Mouse (Mus musculus) MN1 (cell line): ENCODE results near the gene H2-Q1.
A peak's percentile ranks its signal among the peaks of the same experiment; 100 is the strongest.
"Not testable (repeated sequence)": the region's sequence is repeated elsewhere in the genome, so short reads cannot be mapped to it uniquely, and the experiment has no call there.

ENCODE experiments used
- DNase-seq: peaks from one replicate; pipeline ENCODE4 v3.0.0-alpha.2; 2016; ENCODE audit warnings: low spot score

Gene H2-Q1

GRCm38 (mm10) chr17:35320327-35321081, at the start of gene H2-Q1:
TSS of gene H2-Q1 (plus strand) at chr17:35320405.
- DNase-seq, result no peak

GRCm38 (mm10) chr17:35272249-35272648, 48.0 kb upstream of the H2-Q1 start:
- DNase-seq, result no peak

GRCm38 (mm10) chr17:35274770-35275169, 45.4 kb upstream of the H2-Q1 start:
- peak; percentile 88 for DNase-seq

- no peak for DNase-seq
These were observed 43.8 kb upstream of the H2-Q1 start for GRCm38 (mm10) chr17:35276304-35276864.

- no peak for DNase-seq
These were observed 42.2 kb upstream of the H2-Q1 start for GRCm38 (mm10) chr17:35278049-35278448.

GRCm38 (mm10) chr17:35278957-35279688, 41.1 kb upstream of the H2-Q1 start:
- DNase-seq, result no peak

- DNase-seq, result no peak
These were observed 39.9 kb upstream of the H2-Q1 start for GRCm38 (mm10) chr17:35280276-35280675.

- DNase-seq, result no peak
These were observed 34.8 kb upstream of the H2-Q1 start for GRCm38 (mm10) chr17:35285431-35285830.

GRCm38 (mm10) chr17:35295796-35296195, 24.4 kb upstream of the H2-Q1 start:
- DNase-seq, result peak; percentile 64

GRCm38 (mm10) chr17:35300261-35300945, 19.8 kb upstream of the H2-Q1 start:
- not testable (repeated sequence) for DNase-seq

- DNase-seq, result peak; percentile 81
These were observed 18.5 kb upstream of the H2-Q1 start for GRCm38 (mm10) chr17:35301645-35302258.

- no peak for DNase-seq
These were observed 16.9 kb upstream of the H2-Q1 start for GRCm38 (mm10) chr17:35303271-35303670.

- no peak for DNase-seq
These were observed 16.4 kb upstream of the H2-Q1 start for GRCm38 (mm10) chr17:35303756-35304350.

GRCm38 (mm10) chr17:35304478-35304877, 15.7 kb upstream of the H2-Q1 start:
- no peak for DNase-seq

- DNase-seq, result not testable (repeated sequence)
These were observed 15.3 kb upstream of the H2-Q1 start for GRCm38 (mm10) chr17:35304921-35305320.

GRCm38 (mm10) chr17:35318671-35319070, 1.5 kb upstream of the H2-Q1 start:
- DNase-seq, result no peak

- DNase-seq, result not testable (repeated sequence)
These were observed 4.9 kb downstream of the H2-Q1 start for GRCm38 (mm10) chr17:35325124-35325523.

GRCm38 (mm10) chr17:35326000-35326399, 5.8 kb downstream of the H2-Q1 start:
- not testable (repeated sequence) for DNase-seq

- not testable (repeated sequence) for DNase-seq
These were observed 9.5 kb downstream of the H2-Q1 start for GRCm38 (mm10) chr17:35329714-35330113.

- DNase-seq, result not testable (repeated sequence)
These were observed 11.3 kb downstream of the H2-Q1 start for GRCm38 (mm10) chr17:35331546-35331945.

- DNase-seq, result no peak
These were observed 22.0 kb downstream of the H2-Q1 start, which contains the start of gene H2-Q2 for GRCm38 (mm10) chr17:35342071-35342671. TSS of gene H2-Q2 (plus strand) at chr17:35342242.
